Mouse (Mus musculus): ENCODE data around the gene Olfr975. TPM values are rescaled to one million over a fixed set of nuclear protein-coding genes. Genes with fewer than 3 reads are reported as not detected.

The Olfr975 gene
- polyA plus RNA-seq, 1 experiment from 2014 or later: not detected

Other genes with a start within 250 kb of the Olfr975 start
- gene Olfr149, start 244.9 kb downstream of the Olfr975 start, polyA plus RNA-seq (2015; fragmentation: Nextera tagmentation; extraction: Ambion mirVana): not detected in 2 replicates
- not detected in 2 replicates for gene Olfr965, start 240.7 kb downstream of the Olfr975 start, polyA plus RNA-seq (2015; fragmentation: Nextera tagmentation; extraction: Ambion mirVana)
- not detected in 2 replicates for gene Olfr150, start 221.1 kb downstream of the Olfr975 start, polyA plus RNA-seq (2015; fragmentation: Nextera tagmentation; extraction: Ambion mirVana)
- not detected in 2 replicates for gene Olfr967, start 205.8 kb downstream of the Olfr975 start, polyA plus RNA-seq (2015; fragmentation: Nextera tagmentation; extraction: Ambion mirVana)
- gene Olfr968, start 168.8 kb downstream of the Olfr975 start, polyA plus RNA-seq (2015; fragmentation: Nextera tagmentation; extraction: Ambion mirVana): not detected in 2 replicates
- not detected in 2 replicates for gene Olfr969, start 161.1 kb downstream of the Olfr975 start, polyA plus RNA-seq (2015; fragmentation: Nextera tagmentation; extraction: Ambion mirVana)
- gene Olfr970, start 143.2 kb downstream of the Olfr975 start, polyA plus RNA-seq (2015; fragmentation: Nextera tagmentation; extraction: Ambion mirVana): not detected in 2 replicates
- gene Olfr971, start 115.2 kb downstream of the Olfr975 start, polyA plus RNA-seq (2015; fragmentation: Nextera tagmentation; extraction: Ambion mirVana): not detected in 2 replicates
- gene Olfr972, start 85.6 kb downstream of the Olfr975 start, polyA plus RNA-seq (2015; fragmentation: Nextera tagmentation; extraction: Ambion mirVana): not detected in 2 replicates
- gene Olfr229, start 44.7 kb downstream of the Olfr975 start, polyA plus RNA-seq (2015; fragmentation: Nextera tagmentation; extraction: Ambion mirVana): not detected in 2 replicates
- gene Olfr974, start 14.5 kb downstream of the Olfr975 start, polyA plus RNA-seq (2015; fragmentation: Nextera tagmentation; extraction: Ambion mirVana): 0.25 TPM in 1 of 2 replicates, not detected in the other
- gene Olfr976, start 9.1 kb upstream of the Olfr975 start, polyA plus RNA-seq (2015; fragmentation: Nextera tagmentation; extraction: Ambion mirVana): not detected in 2 replicates
- gene Olfr978, start 40.1 kb upstream of the Olfr975 start, polyA plus RNA-seq (2015; fragmentation: Nextera tagmentation; extraction: Ambion mirVana): not detected in 2 replicates
- not detected in 2 replicates for gene Olfr979, start 51.4 kb upstream of the Olfr975 start, polyA plus RNA-seq (2015; fragmentation: Nextera tagmentation; extraction: Ambion mirVana)
- gene Olfr980, start 57.5 kb upstream of the Olfr975 start, polyA plus RNA-seq (2015; fragmentation: Nextera tagmentation; extraction: Ambion mirVana): not detected in 2 replicates
- gene Olfr981, start 69.4 kb upstream of the Olfr975 start, polyA plus RNA-seq (2015; fragmentation: Nextera tagmentation; extraction: Ambion mirVana): not detected in 2 replicates
- gene Olfr982, start 121.8 kb upstream of the Olfr975 start, polyA plus RNA-seq (2015; fragmentation: Nextera tagmentation; extraction: Ambion mirVana): not detected in 2 replicates
- not detected in 2 replicates for gene Olfr983, start 141.5 kb upstream of the Olfr975 start, polyA plus RNA-seq (2015; fragmentation: Nextera tagmentation; extraction: Ambion mirVana)
- not detected in 2 replicates for gene Olfr984, start 162.2 kb upstream of the Olfr975 start, polyA plus RNA-seq (2015; fragmentation: Nextera tagmentation; extraction: Ambion mirVana)
- not detected in 2 replicates for gene Olfr985, start 178.1 kb upstream of the Olfr975 start, polyA plus RNA-seq (2015; fragmentation: Nextera tagmentation; extraction: Ambion mirVana)
- gene Tmem225, start 196.1 kb upstream of the Olfr975 start, polyA plus RNA-seq (2015; fragmentation: Nextera tagmentation; extraction: Ambion mirVana): not detected in 2 replicates
- not detected in 2 replicates for gene Olfr986, start 228.9 kb upstream of the Olfr975 start, polyA plus RNA-seq (2015; fragmentation: Nextera tagmentation; extraction: Ambion mirVana)
- 6.9 and 8.1 TPM in 2 replicates for gene Zfp202, start 240.3 kb upstream of the Olfr975 start, polyA plus RNA-seq (2015; fragmentation: Nextera tagmentation; extraction: Ambion mirVana)

All from embryonic facial prominence, embryonic 13.5 days (tissue).